Mouse (Mus musculus): Measurements from ENCODE around the gene Slit3.
A peak's percentile ranks its signal among the peaks of the same experiment; 100 is the strongest.

Slit3 gene

GRCm38 (mm10) chr11:35275300-35275699 is 154.3 kb downstream of the Slit3 start:
- no peak for DNase-seq (ENCODE audit: low spot score in 2 of 2)

DNA sequence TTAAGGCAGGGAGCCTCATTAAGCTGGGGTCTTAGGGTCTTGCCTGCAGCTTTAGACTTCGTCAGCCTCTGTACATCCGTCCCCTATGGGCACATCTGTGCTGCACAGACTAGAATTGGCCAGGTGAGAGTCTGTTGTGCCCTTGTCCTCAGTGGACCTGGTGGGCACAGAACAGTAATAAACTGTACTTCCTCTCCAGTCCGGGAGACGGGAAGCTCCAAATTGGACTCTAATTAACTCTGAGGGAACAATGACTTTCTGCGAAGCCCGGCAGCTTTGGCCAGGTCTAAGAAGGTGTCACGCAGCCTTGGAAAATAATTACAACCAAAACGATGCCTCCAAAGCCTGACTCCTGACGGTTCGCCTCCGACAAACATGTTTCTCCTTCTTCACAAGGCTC is 155.0 kb downstream of the Slit3 start:
- DNase-seq (ENCODE audit: low spot score in 2 of 2) = no peak

DNA sequence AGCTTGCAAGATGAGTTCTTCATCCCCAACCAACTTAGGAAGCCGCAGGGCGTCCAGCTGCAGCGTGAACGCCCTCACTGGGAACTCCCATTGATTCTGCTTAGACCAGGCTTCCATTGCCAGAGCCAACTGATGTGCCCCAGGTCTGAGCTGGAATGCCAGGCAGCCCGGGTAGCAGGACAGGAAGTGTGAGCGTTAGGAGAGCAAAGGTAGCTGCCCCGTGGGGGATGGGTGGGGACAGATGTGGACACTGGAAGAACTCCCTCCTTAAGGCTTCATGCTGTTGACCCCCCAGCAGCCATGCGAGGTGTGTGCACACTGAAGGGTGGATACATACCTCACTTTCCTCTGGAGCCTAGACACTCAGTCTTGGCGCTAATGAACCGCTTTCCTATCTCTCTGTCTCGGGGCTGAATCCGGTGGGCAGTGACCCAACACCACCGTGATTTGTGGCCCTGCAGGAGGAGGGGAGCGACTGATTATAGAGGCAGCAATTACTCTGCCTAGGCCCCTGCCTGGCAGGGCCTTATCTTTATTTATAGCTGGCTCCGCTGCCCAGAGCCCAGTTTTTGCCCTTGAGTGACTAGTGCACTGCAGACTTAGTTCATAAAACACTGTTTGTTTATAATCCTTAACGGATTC is 157.2 kb downstream of the Slit3 start:
- no peak for DNase-seq (ENCODE audit: low spot score in 2 of 2)

DNA sequence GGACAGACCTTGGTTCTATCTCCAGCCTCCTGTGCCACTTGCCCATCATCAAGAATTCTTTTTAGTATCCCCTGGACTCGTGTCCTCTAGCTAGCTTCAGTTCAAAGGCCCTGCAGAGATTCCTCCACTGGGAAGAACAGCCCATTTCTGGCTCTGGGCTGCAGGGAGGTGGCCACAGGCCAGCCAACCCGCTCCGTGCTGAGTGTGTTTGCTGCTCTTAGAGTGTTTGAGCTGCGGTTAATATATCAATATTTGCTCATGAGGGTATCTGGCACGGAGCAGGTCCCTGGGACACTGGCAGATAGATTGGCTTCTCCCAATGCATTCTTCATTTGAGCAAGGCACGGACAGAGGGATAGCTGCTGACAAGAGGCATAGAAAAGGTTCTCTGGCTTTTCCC is 159.8 kb downstream of the Slit3 start:
- peak in 1 of 2 experiments; percentile 45 for DNase-seq (ENCODE audit: low spot score in 2 of 2)

DNA sequence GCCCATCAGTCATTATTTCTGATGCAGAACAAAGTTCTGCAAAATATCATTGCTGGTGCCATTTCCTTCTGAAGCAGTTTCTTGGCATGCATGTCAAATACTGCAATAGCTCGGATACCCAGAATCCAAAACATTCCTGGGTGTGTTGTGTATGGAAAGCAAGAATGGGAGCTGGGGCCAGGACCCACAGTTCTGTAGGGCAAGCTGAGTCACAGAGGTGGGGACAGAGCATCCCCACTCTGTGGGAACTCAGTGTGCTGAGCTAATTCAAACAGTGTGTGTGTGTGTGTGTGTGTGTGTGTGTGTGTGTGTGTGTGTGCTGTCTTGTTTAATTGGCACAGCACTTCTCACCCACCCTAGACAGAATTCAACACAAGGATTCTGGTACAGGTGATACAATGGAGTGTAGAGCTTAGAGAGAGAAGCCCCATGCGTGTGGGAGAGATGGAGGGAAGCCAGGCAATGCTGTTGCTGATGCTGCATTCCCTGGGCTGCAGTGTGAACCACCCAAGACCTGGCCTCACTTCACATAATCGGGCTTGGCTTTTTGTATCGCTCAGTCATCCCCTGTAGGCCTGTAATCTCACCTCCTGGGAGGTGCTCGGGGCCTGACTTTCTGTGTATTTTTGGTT is 161.1 kb downstream of the Slit3 start:
- DNase-seq (ENCODE audit: low spot score in 2 of 2) = no peak

- DNase-seq (ENCODE audit: low spot score in 2 of 2) = no peak
Measured at GRCm38 (mm10) chr11:35282825-35283571, 162.0 kb downstream of the Slit3 start.

GRCm38 (mm10) chr11:35283767-35284166 is 162.7 kb downstream of the Slit3 start:
- DNase-seq (ENCODE audit: low spot score in 2 of 2) = no peak

- DNase-seq (ENCODE audit: low spot score in 2 of 2) = no peak
Measured at GRCm38 (mm10) chr11:35286578-35287390, 165.8 kb downstream of the Slit3 start.

DNA sequence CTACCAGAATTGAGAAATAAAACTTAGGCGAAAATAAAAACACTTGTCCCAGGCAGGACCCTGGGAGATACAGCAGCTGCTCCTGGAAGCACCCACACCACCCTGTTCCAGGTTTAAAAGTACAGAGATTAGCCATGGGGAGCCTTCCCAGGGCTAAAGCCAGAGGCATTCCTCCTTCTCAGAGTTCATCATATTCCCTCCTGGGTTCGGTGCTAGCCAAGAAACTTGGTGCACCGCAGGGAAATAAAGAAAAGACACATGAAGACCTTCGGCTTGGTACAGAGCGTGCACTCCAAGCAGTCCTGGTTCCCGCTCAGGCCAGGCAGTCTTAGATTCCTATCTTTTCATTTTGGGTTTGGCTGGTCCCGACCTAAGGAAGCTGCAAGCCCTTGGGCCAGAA is 167.0 kb downstream of the Slit3 start:
- DNase-seq (ENCODE audit: low spot score in 2 of 2) = no peak

DNA sequence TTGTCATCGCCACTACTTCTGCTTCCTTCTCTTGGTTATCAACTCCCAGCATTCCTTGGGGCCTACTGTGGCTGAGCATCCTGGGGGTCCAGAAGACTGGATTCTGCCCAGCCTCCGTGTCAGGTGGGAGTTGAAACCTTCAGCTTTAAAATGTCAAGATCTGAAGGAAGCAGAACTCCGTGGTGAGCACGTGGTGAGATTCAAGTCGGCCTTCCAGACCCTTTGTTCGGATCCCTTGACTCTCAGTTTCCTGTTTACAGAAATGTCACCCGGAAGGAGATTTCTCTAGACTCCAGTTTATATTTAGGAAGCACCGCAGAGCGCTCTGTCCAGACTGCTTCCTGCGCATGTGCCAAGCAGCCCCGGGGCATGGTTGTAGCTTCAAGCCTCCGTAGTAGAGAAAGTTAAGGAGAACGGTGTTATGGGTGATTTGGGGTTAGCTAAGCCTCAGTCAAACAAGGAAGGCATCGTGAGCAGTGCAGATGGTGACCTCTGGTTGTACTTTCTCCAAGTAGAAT is 167.8 kb downstream of the Slit3 start:
- no peak for DNase-seq (ENCODE audit: low spot score in 2 of 2)

- no peak for DNase-seq (ENCODE audit: low spot score in 2 of 2)
Measured at GRCm38 (mm10) chr11:35292228-35292747, 171.3 kb downstream of the Slit3 start.

- no peak for DNase-seq (ENCODE audit: low spot score in 2 of 2)
Measured at GRCm38 (mm10) chr11:35293197-35293596, 172.2 kb downstream of the Slit3 start.

- no peak for DNase-seq (ENCODE audit: low spot score in 2 of 2)
Measured at GRCm38 (mm10) chr11:35294670-35295069, 173.6 kb downstream of the Slit3 start.

DNA sequence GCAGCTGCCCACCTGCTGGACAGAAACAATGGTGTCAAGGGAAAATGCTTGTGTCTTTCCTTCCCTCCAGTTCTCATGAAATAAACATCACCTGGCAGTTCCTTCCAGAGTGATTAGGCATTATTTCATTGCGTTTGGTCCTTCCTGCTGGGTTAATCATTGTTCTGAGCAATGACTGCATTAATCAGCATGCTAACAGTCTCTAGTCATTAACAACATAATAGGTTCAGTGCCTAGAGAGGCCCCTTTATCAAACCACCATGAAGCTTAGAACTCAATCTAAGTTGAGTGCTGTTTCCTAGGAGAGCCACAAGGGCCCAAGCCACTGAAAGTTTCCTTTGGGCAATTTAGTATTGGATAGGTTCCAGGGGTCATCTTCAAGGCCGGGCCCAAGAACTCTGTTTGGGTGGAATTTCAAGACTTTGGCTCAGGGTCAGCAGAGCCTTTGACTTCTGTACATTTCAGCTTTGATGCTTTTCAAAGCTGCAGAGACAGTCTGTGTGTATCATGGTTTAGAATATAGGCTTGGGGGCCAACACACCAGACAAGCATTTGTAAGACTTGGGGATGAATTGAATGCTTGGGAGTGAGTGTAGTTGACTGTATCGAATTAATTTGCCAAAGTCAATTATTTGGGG is 174.3 kb downstream of the Slit3 start:
- DNase-seq (ENCODE audit: low spot score in 2 of 2) = no peak

DNA sequence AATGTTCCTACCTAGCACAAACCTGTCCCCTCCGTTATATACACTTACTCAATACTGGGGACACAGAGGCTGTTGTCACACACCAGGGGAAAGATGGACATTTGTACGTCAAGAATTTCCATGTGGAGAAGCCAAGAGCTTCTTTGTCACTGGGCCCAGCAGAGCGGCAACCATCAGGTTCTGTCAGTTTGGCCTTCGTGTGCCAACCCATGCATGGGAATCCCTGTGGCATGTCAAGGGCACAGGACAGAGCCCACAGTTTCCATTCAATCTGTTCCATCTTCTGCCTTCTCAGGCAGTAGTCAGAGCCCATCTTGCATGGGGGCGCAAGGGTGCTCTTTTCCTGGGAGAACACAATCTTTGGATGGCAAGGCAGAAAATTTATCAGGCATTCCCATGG is 175.8 kb downstream of the Slit3 start:
- no peak for DNase-seq (ENCODE audit: low spot score in 2 of 2)

DNA sequence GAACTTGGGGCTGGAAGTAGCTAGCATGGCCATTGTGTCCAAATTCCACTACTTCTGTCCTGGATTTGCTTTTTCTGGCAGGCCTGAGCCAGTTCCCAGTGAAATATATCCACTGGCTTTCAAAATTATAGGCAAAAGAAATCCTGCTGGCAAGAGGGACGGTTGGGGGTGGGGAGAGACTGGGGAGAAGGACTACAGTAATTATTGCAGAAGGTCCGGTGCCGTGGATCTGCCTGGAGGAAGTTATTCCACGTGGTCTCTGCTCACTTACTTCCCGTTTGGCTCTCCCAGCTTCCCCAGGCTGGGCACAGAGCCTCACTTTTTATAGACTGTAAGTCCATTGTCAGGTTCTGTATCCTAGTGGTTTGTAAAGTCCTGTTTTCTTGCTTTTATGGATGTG is 176.3 kb downstream of the Slit3 start:
- DNase-seq (ENCODE audit: low spot score in 2 of 2) = peak in 1 of 2 experiments; percentile 80

- no peak for DNase-seq (ENCODE audit: low spot score in 2 of 2)
Measured at GRCm38 (mm10) chr11:35298526-35298925, 177.5 kb downstream of the Slit3 start.

DNA sequence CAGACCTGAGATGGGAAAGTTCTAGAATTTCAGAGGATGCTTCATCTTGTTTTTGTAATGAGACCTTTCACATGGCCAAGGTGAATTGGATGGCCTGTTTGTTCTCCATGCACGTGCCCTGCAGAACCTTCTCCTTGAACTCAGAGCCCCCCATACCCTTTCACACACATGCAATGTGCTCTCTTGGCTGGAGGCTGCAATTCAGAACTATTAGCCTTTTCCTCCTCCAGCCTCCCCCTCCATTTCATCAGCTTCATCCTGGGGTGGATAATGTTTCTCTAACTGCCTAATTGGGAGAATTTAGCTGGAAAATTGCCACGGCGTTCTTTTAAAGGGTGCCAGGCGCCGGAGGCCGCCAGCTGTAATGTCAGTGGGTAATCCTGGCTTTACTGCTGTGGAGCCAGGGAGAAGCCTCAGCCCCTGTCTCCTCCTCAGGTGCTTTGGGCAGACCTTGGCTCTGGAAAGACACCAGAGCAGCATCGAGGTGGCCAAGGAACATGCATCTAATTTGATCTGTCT is 178.9 kb downstream of the Slit3 start:
- DNase-seq (ENCODE audit: low spot score in 2 of 2) = peak in 1 of 2 experiments; percentile 31

DNA sequence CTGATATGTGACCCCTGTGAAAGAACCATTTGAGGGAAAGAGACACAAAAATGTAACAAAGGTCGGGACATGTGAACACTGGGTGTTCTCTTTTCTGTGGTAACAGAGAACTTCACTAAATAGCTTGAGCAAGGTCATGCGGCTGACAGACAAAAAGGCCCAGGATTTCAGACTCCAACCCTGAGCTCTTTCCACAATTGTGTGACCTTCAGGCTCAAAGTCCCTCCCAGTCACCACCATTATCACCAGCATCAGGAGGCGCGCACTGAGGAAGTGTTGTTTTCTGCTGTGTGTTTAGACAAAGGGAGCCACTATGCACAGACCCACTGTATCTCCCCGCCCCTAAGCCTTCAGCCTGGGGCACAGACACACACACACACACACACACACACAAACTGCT is 181.2 kb downstream of the Slit3 start:
- DNase-seq (ENCODE audit: low spot score in 2 of 2) = no peak

- DNase-seq (ENCODE audit: low spot score in 2 of 2) = no peak
Measured at GRCm38 (mm10) chr11:35304216-35304975, 183.4 kb downstream of the Slit3 start.

Measured in urinary bladder, postnatal 36 days (tissue).